Mouse (Mus musculus) brown adipose tissue, adult 24 weeks (tissue): ENCODE results near the gene Olfr591. TPM values are rescaled to one million over a fixed set of nuclear protein-coding genes. Genes with fewer than 3 reads are reported as not detected.
"Not testable (repeated sequence)": the region's sequence is repeated elsewhere in the genome, so short reads cannot be mapped to it uniquely, and the experiment has no call there.

Experiments
- H3K27ac ChIP-seq: fragments of 200-500 bp; replicated peaks from 2 replicates; pipeline ENCODE4 v1.5.1; 2012; ENCODE audit warnings: low read depth, mild to moderate bottlenecking, low read length
- H3K4me1 ChIP-seq: fragments of 200-500 bp; 2 replicates; pipeline ENCODE4 v1.6.1; 2012; ENCODE audit warnings: low read length, mixed read lengths; ENCODE audit not compliant: control insufficient read depth, insufficient read depth, insufficient read length
- H3K4me3 ChIP-seq: fragments of 200-500 bp; 2 replicates; pipeline ENCODE4 v1.5.1; 2012; ENCODE audit warnings: low read depth, mild to moderate bottlenecking, low read length, moderate library complexity; ENCODE audit not compliant: insufficient read depth
- polyA plus RNA-seq: library from polyadenylated mRNA; stranded (reverse); fragments of >200 nt; gene quantifications from 2 replicates; pipeline ENCODE4 v1.2.4, GENCODE M21; 2012; ENCODE audit not compliant: missing spikeins, insufficient read depth, insufficient read length

Gene Olfr591
- not detected in 2 replicates for polyA plus RNA-seq

GRCm38 (mm10) chr7:103178240-103178639 lies at the start of gene Olfr591:
TSS of gene Olfr591 (minus strand) at chr7:103178340.
- Histone ChIP-seq H3K4me1 (no peaks in the 10 kb centered on the region), H3K27ac (no peak within 1 kb of the TSS)

GRCm38 (mm10) chr7:103216696-103217095 lies 38.6 kb upstream of the Olfr591 start, which contains the start of gene Olfr594:
TSS of gene Olfr594 (plus strand) at chr7:103216996.
- H3K27ac ChIP-seq = no peak within 1 kb of the TSS
- H3K4me3 ChIP-seq = no peak within 1 kb of the TSS
- no peaks in the 10 kb centered on the region for H3K4me1 ChIP-seq

More at GRCm38 (mm10) chr7:103178240-103178639, at the start of gene Olfr591:
- H3K4me3 ChIP-seq = no peak within 1 kb of the TSS

DNA sequence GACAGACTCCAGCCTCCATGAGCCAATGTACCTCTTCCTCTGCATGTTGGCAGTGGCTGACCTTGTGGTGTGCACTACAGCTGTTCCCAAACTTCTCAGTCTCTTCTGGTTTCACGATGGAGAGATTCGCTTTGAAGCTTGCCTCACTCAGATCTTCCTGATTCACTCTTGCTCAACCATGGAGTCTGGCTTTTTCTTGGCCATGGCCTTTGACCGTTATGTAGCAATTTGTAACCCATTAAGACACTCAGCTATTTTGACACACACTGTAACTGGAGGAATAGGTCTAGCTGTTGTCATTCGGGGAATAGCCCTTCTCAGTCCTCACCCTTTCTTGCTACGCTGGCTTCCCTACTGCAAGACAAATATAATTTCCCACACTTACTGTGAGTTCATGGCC lies 33.9 kb upstream of the Olfr591 start:
- H3K4me3 ChIP-seq, H3K4me1 ChIP-seq, H3K27ac ChIP-seq: not testable (repeated sequence)

DNA sequence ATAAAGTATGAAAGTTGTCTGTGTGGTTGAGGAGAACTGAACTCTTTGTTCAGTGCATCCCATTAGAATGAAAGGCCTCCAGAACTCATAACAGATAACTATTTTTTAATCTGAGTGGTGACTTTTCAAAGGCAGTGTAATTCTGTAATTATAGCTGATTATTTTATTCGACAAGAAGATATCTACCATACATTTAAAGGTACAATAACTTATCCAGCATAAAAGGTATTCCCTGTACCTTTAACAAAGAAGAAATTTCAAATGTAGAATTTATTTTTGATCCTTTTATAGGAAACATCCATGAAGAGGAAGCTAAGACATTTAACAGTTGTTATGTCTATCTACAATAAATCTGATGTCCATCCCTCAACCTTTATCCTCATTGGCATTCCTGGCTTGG lies 33.4 kb upstream of the Olfr591 start, which contains the start of gene Olfr593:
Gene Olfr593, plus strand, starts transcription at position 301 of the 400 bp plus-strand sequence.
- Histone ChIP-seq H3K4me3 (no peak within 1 kb of the TSS), H3K27ac (no peak within 1 kb of the TSS), H3K4me1 (no peaks in the 10 kb centered on the region)

DNA sequence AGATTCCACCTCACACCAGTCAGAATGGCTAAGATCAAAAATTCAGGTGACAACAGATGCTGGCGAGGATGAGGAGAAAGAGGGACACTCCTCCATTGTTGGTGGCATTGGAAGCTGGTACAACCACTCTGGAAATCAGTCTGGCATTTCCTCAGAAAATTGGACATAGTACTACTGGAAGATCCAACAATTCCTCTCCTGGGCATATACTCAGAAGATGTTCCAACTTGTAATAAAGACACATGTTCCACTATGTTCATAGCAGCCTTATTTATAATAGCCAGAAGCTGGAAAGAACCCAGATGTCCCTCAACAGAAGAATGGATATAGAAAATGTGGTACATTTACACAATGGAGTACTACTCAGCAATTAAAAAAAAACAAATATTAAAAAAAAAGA lies 6.4 kb upstream of the Olfr591 start, which contains the start of gene Olfr592:
Gene Olfr592, plus strand, starts transcription at position 301 of the 400 bp plus-strand sequence.
- H3K4me3 ChIP-seq, H3K27ac ChIP-seq, H3K4me1 ChIP-seq: not testable (repeated sequence)

DNA sequence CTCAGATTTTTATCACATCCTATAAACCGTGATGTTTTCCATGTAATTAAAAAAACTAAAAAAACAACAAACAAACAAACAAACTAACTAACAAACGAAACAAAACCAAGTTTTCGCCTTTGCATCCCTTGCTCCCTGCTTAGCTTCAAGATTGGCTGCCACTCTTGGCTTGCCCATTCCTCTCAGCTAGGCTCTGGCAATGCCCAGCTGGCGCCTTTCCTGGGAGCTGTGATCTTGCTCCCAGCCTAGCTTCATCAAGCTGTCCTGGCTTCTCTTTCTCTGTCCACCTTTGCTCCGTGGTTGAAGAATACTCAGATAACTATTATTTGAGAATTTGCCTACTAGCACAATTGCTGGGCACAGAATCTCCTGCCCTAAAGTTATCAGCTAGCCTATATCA lies 8.4 kb downstream of the Olfr591 start:
- no peak overlapping the region for H3K4me3 ChIP-seq
- H3K4me1 ChIP-seq = no peaks in the 10 kb centered on the region
- no peak overlapping the region for H3K27ac ChIP-seq

DNA sequence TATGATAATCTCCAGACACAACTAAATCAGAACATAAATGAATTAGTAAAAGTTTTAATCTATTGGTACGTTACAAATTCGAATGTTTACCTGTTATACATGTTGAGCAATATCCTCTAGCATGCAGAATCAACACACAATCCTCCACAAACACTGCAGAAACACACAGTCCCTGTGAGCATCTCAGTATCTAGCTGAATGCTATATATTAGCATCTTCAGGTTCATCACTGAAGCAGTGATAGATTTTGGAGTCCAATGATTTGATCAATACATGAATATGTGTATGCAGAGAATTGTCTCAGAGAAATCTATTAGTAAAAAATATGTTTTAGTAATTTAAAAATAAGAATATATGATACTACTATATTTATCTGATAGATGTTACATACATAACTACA lies 21.9 kb downstream of the Olfr591 start, which contains the start of gene Olfr589:
Gene Olfr589, minus strand, starts transcription at position 101 of the 400 bp plus-strand sequence.
- Histone ChIP-seq H3K4me3 (no peak within 1 kb of the TSS), H3K4me1 (no peaks in the 10 kb centered on the region), H3K27ac (no peak within 1 kb of the TSS)

DNA sequence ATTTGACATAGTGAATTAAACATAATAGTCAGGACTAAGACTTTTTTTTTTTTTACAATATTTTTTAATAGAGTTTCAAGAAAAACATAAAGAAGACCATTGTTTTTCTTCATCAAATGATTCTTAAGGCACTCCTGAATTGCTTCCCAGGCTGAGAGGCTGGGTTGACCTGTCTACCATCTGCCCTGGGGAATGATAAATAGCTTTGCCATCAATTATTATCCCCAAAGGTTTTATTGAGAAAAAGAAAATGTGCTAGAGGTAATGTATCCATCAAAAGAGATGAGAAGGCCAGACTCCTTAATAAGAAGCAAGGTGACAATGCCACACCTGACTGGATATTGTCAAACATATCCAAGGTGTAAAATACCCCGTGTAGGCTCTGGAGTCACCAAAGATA lies 37.6 kb downstream of the Olfr591 start, which contains the start of gene Olfr588-ps1:
Gene Olfr588-ps1, plus strand, starts transcription at position 301 of the 400 bp plus-strand sequence.
- Histone ChIP-seq H3K27ac (no peak within 1 kb of the TSS), H3K4me1 (no peaks in the 10 kb centered on the region), H3K4me3 (no peak within 1 kb of the TSS)

GRCm38 (mm10) chr7:103125538-103125937 lies 52.6 kb downstream of the Olfr591 start, which contains the start of gene Olfr586:
TSS of gene Olfr586 (minus strand) at chr7:103125638.
- Histone ChIP-seq H3K4me3 (no peak within 1 kb of the TSS), H3K4me1 (no peaks in the 10 kb centered on the region), H3K27ac (no peak within 1 kb of the TSS)

GRCm38 (mm10) chr7:103119406-103119805 lies 58.7 kb downstream of the Olfr591 start:
- Histone ChIP-seq H3K4me3 (no peak overlapping the region), H3K4me1 (no peaks in the 10 kb centered on the region), H3K27ac (no peak overlapping the region)

Other genes starting within 250 kb of the Olfr591 start
- gene Olfr573-ps1, start 235.8 kb downstream of the Olfr591 start, polyA plus RNA-seq = not detected in 2 replicates
- gene Olfr574, start 229.9 kb downstream of the Olfr591 start, polyA plus RNA-seq = not detected in 2 replicates
- not detected in 2 replicates for gene Olfr575, start 219.6 kb downstream of the Olfr591 start, polyA plus RNA-seq
- not detected in 2 replicates for gene Olfr576, start 215.7 kb downstream of the Olfr591 start, polyA plus RNA-seq
- gene Olfr577, start 202.4 kb downstream of the Olfr591 start, polyA plus RNA-seq = not detected in 2 replicates
- not detected in 2 replicates for gene Olfr578, start 189.0 kb downstream of the Olfr591 start, polyA plus RNA-seq
- not detected in 2 replicates for gene Olfr582, start 140.3 kb downstream of the Olfr591 start, polyA plus RNA-seq
- gene Olfr583, start 127.0 kb downstream of the Olfr591 start, polyA plus RNA-seq = not detected in 2 replicates
- gene Olfr584, start 96.5 kb downstream of the Olfr591 start, polyA plus RNA-seq = not detected in 2 replicates
- not detected in 2 replicates for gene Olfr585, start 80.6 kb downstream of the Olfr591 start, polyA plus RNA-seq
- gene Olfr586, start 52.7 kb downstream of the Olfr591 start, polyA plus RNA-seq = not detected in 2 replicates
- not detected in 2 replicates for gene Olfr588-ps1, start 37.5 kb downstream of the Olfr591 start, polyA plus RNA-seq
- not detected in 2 replicates for gene Olfr589, start 22.0 kb downstream of the Olfr591 start, polyA plus RNA-seq
- not detected in 2 replicates for gene Olfr592, start 6.5 kb upstream of the Olfr591 start, polyA plus RNA-seq
- gene Olfr593, start 33.5 kb upstream of the Olfr591 start, polyA plus RNA-seq = not detected in 2 replicates
- gene Olfr594, start 38.7 kb upstream of the Olfr591 start, polyA plus RNA-seq = not detected in 2 replicates
- not detected in 2 replicates for gene Usp17ld, start 74.2 kb upstream of the Olfr591 start, polyA plus RNA-seq
- gene Olfr596, start 127.3 kb upstream of the Olfr591 start, polyA plus RNA-seq = not detected in 2 replicates
- not detected in 2 replicates for gene Olfr597, start 138.0 kb upstream of the Olfr591 start, polyA plus RNA-seq
- gene Olfr598, start 145.2 kb upstream of the Olfr591 start, polyA plus RNA-seq = not detected in 2 replicates
- gene Olfr599, start 157.6 kb upstream of the Olfr591 start, polyA plus RNA-seq = not detected in 2 replicates
- gene Olfr600, start 171.3 kb upstream of the Olfr591 start, polyA plus RNA-seq = not detected in 2 replicates
- not detected in 2 replicates for gene Olfr601, start 184.3 kb upstream of the Olfr591 start, polyA plus RNA-seq
- not detected in 2 replicates for gene Olfr603, start 207.8 kb upstream of the Olfr591 start, polyA plus RNA-seq
- not detected in 2 replicates for gene Usp17lc, start 236.7 kb upstream of the Olfr591 start, polyA plus RNA-seq